Comparison of ENCODE assay signal across 14 mouse cellular contexts in the genomic region with DNA sequence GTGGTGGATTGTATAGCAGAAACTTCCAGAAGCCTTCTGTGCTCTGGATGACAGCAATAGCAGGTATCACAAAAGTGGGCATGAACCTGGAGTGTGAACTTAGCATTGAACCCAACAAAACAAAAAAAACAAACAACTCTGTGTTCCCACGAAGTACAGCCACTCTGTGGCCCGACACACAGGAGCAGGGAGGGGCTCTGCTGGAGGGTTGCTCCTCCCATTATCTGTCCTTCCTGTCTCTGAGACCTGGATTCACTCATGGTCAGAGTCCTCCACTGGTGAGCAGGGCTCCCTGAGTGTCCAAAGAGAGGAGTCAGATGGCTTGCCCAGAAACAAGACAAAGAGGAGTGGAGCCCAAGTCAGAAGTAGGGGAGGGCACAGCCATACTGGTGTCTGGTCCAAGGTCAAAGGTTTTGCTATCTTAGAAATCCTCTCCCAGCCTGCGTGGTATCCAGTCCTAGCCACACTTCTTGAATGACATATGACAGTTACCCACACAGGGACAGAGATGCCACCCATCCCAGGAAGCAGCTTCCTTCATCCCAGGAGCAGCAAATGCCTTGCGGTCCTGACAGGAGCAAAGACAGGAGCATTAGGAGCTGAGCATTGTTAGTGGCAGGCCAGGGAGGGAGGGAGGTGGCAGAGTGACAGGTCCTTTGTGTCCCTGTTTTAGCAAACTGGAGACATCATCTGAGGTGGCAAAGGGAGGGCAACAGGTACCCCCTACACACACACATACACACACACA. TPM values are rescaled to one million over a fixed set of nuclear protein-coding genes. Genes with fewer than 3 reads are reported as not detected.
DNase-seq lines count a peak whose midpoint lies in the region; ATAC-seq and TF ChIP-seq lines count a peak whose summit lies in the region.
"Had no signal": no experiment of that assay in that cellular context is flagged by ENCODE, and none has a peak within 500 bp of the region (broad histone marks: within the 10 kb centered on the region; RNA-seq: fewer than 3 reads in every experiment).

No protein-coding gene starts in this region.

- TF ChIP-seq CTCF in lung, postnatal 0 days (IDR thresholded peaks at IDR 0.05) = no peak
- no peak for TF ChIP-seq CTCF in lung, adult 2 months (IDR thresholded peaks at IDR 0.05; ENCODE audit: insufficient read depth, low read length)

- no peak overlapping the region for H3K4me3 ChIP-seq in heart, embryonic 16.5 days (ENCODE audit: low read length)
- H3K4me3 ChIP-seq in lung, postnatal 0 days (ENCODE audit: low read depth, low read length) = no peak overlapping the region
- no peak overlapping the region for H3K4me3 ChIP-seq in lung, adult 2 months (replicated peaks; ENCODE audit: extremely low read depth, low read depth, low read length)
- no peak overlapping the region for H3K4me3 ChIP-seq in limb, embryonic 10.5 days
- H3K4me3 ChIP-seq: embryonic facial prominence, embryonic 13.5 days; hindbrain, embryonic 15.5 days; layer of hippocampus, adult 2 months; limb, embryonic 13.5 days had no signal

- 39% methylated on average over 4 of the region's 4 CpGs for WGBS in heart, embryonic 16.5 days
- WGBS in lung, postnatal 0 days = 40% methylated on average over 4 of the region's 4 CpGs
- 45% methylated on average over 4 of the region's 4 CpGs for WGBS in lung, adult 2 months
- WGBS in limb, embryonic 10.5 days = 66% methylated on average over 4 of the region's 4 CpGs

- TF ChIP-seq POLR2A in lung, adult 2 months (IDR thresholded peaks at IDR 0.05; ENCODE audit: borderline replicate concordance, extremely low read depth, low read depth, low read length) = no peak

- peaks cover 14% of the 10 kb centered on the region for H3K4me1 ChIP-seq in heart, embryonic 16.5 days (ENCODE audit: control insufficient read depth, insufficient read depth, low read length)
- peaks cover 2% of the 10 kb centered on the region; the same call in 1 of the 2 replicates for H3K4me1 ChIP-seq in lung, postnatal 0 days (ENCODE audit: insufficient read depth, low read depth, low read length)
- H3K4me1 ChIP-seq in lung, adult 2 months (ENCODE audit: control insufficient read depth, insufficient read depth, low read length) = no peaks in the 10 kb centered on the region
- H3K4me1 ChIP-seq in limb, embryonic 10.5 days = peaks cover 36% of the 10 kb centered on the region

- peak; percentile 39 for DNase-seq in CD4-positive, CD25-positive, alpha-beta regulatory T cell, adult 2 months (ENCODE audit: low read depth, low spot score)
- no peak for DNase-seq in heart, adult 8-10 months (ENCODE audit: low spot score)
- no peak for DNase-seq in lung, postnatal 0 days (ENCODE audit: low spot score)
- DNase-seq in lung, adult 2 months = no peak
- no peak for DNase-seq in limb, embryonic 10.5 days (ENCODE audit: low spot score)
- no peak for DNase-seq in testis, postnatal 10 days (ENCODE audit: low spot score)
- DNase-seq: cerebellum, adult 18-20 months; kidney, adult 2 months had no signal

- no peak for TF ChIP-seq EP300 in lung, postnatal 0 days (IDR thresholded peaks at IDR 0.05)

- no peaks in the 10 kb centered on the region for H3K27me3 ChIP-seq in heart, embryonic 16.5 days (ENCODE audit: control insufficient read depth, insufficient read depth, low read length)
- no peaks in the 10 kb centered on the region for H3K27me3 ChIP-seq in lung, postnatal 0 days (replicated peaks; ENCODE audit: insufficient read depth, low read length)
- H3K27me3 ChIP-seq in limb, embryonic 10.5 days (ENCODE audit: low read depth, poor library complexity, severe bottlenecking) = no peaks in the 10 kb centered on the region
- H3K27me3 ChIP-seq: embryonic facial prominence, embryonic 13.5 days; limb, embryonic 13.5 days had no signal

- H3K9ac ChIP-seq in heart, embryonic 16.5 days (ENCODE audit: low read length) = no peak overlapping the region
- H3K9ac ChIP-seq in lung, postnatal 0 days (replicated peaks; ENCODE audit: low read depth) = no peak overlapping the region
- H3K9ac ChIP-seq: hindbrain, embryonic 15.5 days; limb, embryonic 13.5 days had no signal

- no peaks in the 10 kb centered on the region for H3K36me3 ChIP-seq in heart, embryonic 16.5 days (ENCODE audit: control insufficient read depth, insufficient read depth)
- H3K36me3 ChIP-seq in lung, postnatal 0 days (ENCODE audit: insufficient read depth, low read length) = no peaks in the 10 kb centered on the region
- H3K36me3 ChIP-seq in limb, embryonic 10.5 days = no peaks in the 10 kb centered on the region
- H3K36me3 ChIP-seq: embryonic facial prominence, embryonic 13.5 days; hindbrain, embryonic 15.5 days; limb, embryonic 13.5 days had no signal

- H3K4me2 ChIP-seq in heart, embryonic 16.5 days (ENCODE audit: low read depth, low read length) = no peak overlapping the region
- H3K4me2 ChIP-seq in lung, postnatal 0 days (replicated peaks; ENCODE audit: low read depth, low read length) = no peak overlapping the region
- H3K4me2 ChIP-seq: embryonic facial prominence, embryonic 13.5 days; hindbrain, embryonic 15.5 days; limb, embryonic 13.5 days had no signal

- no peak for ATAC-seq in CD4-positive, CD25-positive, alpha-beta regulatory T cell, adult 4 months
- no peak for ATAC-seq in heart, embryonic 16.5 days (replicated peaks; ENCODE audit: extremely low read depth, insufficient read depth, low FRiP score)
- peak; percentile 37; the same call in 1 of the 2 replicates for ATAC-seq in lung, postnatal 0 days

- H3K9me3 ChIP-seq in heart, embryonic 16.5 days (replicated peaks; ENCODE audit: control insufficient read depth, low read length) = no peaks in the 10 kb centered on the region
- no peaks in the 10 kb centered on the region for H3K9me3 ChIP-seq in lung, postnatal 0 days (ENCODE audit: low read length)
- no peaks in the 10 kb centered on the region for H3K9me3 ChIP-seq in limb, embryonic 10.5 days (replicated peaks)
- H3K9me3 ChIP-seq: embryonic facial prominence, embryonic 13.5 days; hindbrain, embryonic 15.5 days; limb, embryonic 13.5 days had no signal

- peak overlapping the region; percentile 10; the same call in 1 of the 2 replicates for H3K27ac ChIP-seq in heart, embryonic 16.5 days (ENCODE audit: low read length)
- no peak overlapping the region for H3K27ac ChIP-seq in lung, postnatal 0 days (ENCODE audit: low read length)
- H3K27ac ChIP-seq in limb, embryonic 10.5 days = 0 out of 2 replicates have a peak overlapping the region, but pooled peaks have one; percentile 66
- H3K27ac ChIP-seq: embryonic facial prominence, embryonic 13.5 days; hindbrain, embryonic 15.5 days; layer of hippocampus, adult 2 months; limb, embryonic 13.5 days had no signal

RNA-seq across cellular contexts. Expression of a gene that starts 35.3 kb away (rescaled TPM):
- polyA plus RNA-seq in CD4-positive, CD25-positive, alpha-beta regulatory T cell, adult 4 months (2017; shearing (Covaris generic)) = 1 to 10 TPM; 2.0 to 4.2 TPM
- 13.0 and 18.6 TPM in 2 replicates for polyA plus RNA-seq in heart, embryonic 16.5 days (2015; fragmentation: Nextera tagmentation; extraction: Ambion mirVana)
- 10 to 100 TPM; 19.0 to 34.0 (median 30.2) TPM for total RNA-seq in heart, adult 8-10 months (2022)
- polyA plus RNA-seq in lung, postnatal 0 days (2015; fragmentation: Nextera tagmentation; extraction: Ambion mirVana) = 29.5 and 35.9 TPM in 2 replicates
- 60.5 and 87.9 TPM in 2 replicates for polyA plus RNA-seq in lung, adult 2 months (2012; rRNA removed)
- polyA plus RNA-seq in limb, embryonic 10.5 days (2016; fragmentation: Nextera tagmentation; extraction: Ambion mirVana) = 10.3 and 13.4 TPM in 2 replicates
